Mouse (Mus musculus): ENCODE data around the gene 2310057M21Rik. TPM values are rescaled to one million over a fixed set of nuclear protein-coding genes. Genes with fewer than 3 reads are reported as not detected.

2310057M21Rik gene
- total RNA-seq (2023; ENCODE audit: inconsistent age): 15.1 to 24.5 TPM (median 17.9 TPM) in 4 replicates

DNA sequence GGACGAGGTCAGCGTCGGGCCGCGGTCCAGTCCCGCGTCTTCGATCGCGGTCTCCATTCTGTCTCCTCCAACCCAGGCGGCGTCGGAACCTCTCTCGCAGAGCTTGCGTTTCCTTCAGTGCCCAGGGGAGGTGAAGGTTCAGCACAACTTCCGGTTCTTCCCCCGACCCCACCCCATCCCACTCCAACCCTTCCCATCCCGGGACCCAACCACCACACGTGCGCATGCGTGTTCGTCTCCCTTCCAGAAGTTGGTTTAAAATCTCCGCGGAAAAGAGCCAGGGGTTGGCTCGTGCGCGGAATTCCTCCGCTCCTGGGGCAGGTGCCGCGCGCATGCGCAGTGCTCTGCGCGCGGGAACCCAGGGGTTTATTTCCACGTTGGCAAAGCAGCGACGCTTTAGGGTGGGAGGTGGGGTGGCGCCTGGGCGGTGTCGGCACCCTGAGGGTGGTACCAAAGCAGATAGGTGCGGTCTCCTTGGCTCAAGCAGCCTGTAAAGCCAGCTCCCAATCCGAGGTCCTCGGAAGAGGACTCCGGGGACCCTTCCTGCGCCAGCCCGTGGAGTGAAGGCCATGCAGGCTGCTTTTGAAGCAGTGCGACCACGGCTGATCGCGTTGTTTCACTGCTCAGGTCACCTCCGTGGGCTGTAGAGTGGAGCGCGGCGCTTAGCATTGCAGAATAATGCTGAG, at the start of gene 2310057M21Rik:
Gene 2310057M21Rik (minus strand): TSS at position 145 of the 686 bp plus-strand sequence.

DNA sequence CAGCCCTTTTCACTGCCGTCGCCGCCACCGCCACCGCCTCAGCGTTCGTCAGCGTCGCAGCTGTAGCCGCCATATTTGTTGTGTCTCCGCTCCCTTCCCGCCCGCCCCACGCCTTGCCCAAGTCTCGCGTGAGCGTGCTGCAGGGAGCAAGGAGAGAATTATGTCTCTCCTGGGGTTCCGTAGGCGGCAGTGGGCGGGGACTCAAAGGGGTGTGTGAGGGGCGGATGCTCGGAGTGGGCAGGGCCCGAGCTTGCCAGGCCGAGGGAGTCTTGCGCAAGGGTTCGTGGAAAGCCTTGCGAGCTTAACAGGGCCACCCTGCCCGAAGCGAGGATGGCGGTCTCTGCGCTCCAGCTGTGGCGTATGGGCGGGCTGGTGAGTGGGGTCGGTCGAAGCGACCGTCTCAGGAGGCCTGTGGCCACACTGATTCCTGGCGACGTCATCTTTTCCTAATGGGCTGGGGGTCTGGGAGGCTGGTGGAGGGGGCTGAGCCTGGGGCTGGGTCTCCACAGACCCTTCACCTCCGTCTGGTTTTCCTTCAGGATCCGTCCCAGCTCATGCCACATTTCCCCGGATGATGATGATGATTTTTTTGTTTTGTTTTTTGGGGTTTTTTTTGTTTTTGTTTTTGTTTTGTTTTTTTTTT, 48.0 kb upstream of the 2310057M21Rik start, which contains the start of the genes Ikzf5 and Acadsb:
Gene Ikzf5 (minus strand): TSS at position 106 of the 643 bp plus-strand sequence.
Gene Acadsb (plus strand): TSS at position 186 of the 643 bp plus-strand sequence.

DNA sequence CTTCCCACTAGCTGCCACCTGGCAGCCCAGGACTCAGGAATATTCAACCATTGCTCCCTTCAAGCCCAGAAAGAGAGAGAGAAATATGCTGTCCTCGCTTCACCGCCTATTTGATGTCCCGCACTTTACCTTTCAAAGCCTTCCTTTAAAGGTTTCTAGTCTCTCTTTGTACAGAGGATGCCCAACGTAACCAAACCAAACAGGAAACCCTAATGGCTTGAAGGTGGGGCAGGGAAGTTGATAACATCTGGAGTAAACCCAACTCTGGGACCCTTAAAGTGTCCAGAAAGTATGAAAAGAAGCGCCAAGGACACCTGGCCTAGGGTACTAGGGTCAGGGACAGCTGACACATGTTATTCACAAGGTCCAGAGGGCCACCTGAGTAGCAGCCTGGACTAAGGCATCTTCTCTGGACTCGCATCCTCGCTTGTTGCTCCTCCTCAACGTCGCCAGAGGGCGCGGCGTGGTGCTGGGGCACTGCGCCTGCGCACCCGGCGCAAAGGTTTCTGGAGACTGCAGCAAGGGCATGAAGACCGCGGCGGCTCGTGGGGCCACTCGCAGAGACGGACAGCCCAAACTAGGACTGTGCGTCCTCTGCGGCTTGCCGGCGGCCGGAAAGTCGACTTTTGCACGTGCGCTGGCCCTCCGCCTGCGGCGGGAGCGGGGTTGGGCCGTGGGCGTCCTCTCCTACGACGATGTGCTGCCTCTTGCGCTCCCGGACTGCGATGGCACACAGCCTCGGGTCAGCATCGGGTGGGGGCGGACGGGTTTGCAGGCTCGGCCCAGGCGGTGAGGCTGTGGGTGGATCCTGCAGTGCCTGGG, 8.3 kb upstream of the 2310057M21Rik start, which contains the start of gene Pstk:
Gene Pstk (plus strand): TSS at position 494 of the 822 bp plus-strand sequence.

DNA sequence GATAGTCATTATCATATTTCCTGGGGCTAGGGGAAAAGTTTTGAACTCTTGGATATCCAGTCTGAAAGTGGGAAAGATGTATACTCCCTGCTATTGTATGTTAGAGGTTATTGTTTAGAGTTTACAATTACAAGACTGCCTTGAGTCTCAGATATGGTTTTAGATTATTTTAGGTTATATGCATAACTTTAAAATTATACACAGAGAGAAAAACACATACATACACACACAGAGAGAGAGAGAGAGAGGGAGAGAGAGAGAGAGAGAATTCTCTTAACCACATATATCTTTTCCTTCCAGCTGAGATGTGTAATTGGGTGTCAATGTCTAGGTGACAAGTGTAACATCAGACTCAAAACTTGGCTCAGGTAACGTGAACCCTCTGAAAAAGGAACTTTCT, 29.0 kb downstream of the 2310057M21Rik start, which contains the start of gene Fam24a:
Gene Fam24a (plus strand): TSS at position 301 of the 400 bp plus-strand sequence.

DNA sequence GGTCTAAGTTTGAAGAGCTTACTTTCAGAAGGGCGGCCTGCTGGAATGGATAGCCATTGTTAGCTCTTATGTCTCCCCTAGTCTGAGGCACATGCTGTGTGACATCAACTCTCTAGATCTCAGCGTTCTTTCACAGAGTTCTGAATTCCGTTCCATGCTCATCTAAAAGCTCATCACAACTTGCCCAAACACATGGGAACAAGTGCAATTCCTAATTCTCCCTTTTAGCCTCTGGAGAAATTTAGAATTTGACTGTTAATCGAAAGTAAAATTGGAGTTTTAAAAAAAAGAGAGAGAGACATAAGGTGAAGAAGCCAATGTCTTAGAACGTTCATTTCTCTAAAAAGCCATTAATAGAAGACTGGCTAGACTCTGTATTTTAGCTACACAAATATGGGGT, 33.1 kb downstream of the 2310057M21Rik start, which contains the start of gene Fam24b:
Gene Fam24b (minus strand): TSS at position 101 of the 400 bp plus-strand sequence.

DNA sequence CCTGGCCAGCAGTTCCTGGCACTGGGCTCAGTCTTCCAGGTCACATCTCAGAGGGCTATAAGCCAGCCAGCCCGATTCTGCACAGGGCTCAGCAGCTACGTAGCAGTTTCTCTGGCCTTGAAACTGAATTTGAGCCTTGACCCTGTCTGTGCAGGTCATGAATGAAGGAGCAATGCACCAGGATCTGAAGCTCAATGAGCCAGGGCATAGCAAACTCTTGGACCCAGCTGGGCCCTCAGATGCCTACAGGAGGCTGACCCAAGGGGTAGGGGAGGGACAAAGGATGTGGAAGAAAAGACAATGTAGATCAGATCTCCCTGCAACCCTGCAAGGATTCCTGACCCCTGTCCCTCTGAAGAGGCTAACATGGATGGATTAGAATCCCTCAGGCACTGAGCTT, 40.4 kb downstream of the 2310057M21Rik start, which contains the start of gene Cuzd1:
Gene Cuzd1 (minus strand): TSS at position 101 of the 400 bp plus-strand sequence.

Other genes with a start within 250 kb of the 2310057M21Rik start
- not detected in 4 replicates for gene 4933402N03Rik, start 216.4 kb downstream of the 2310057M21Rik start, total RNA-seq (2023; ENCODE audit: inconsistent age)
- not detected in 4 replicates for gene 5430419D17Rik, start 188.4 kb downstream of the 2310057M21Rik start, total RNA-seq (2023; ENCODE audit: inconsistent age)
- not detected in 4 replicates for gene Cuzd1, start 40.5 kb downstream of the 2310057M21Rik start, total RNA-seq (2023; ENCODE audit: inconsistent age)
- 1.6 TPM in 1 of 4 replicates, not detected in the others for gene Fam24b, start 33.2 kb downstream of the 2310057M21Rik start, total RNA-seq (2023; ENCODE audit: inconsistent age)
- not detected in 4 replicates for gene Fam24a, start 28.9 kb downstream of the 2310057M21Rik start, total RNA-seq (2023; ENCODE audit: inconsistent age)
- 12.9 to 20.6 TPM (median 16.8 TPM) in 4 replicates for gene Pstk, start 8.4 kb upstream of the 2310057M21Rik start, total RNA-seq (2023; ENCODE audit: inconsistent age)
- gene Ikzf5, start 47.8 kb upstream of the 2310057M21Rik start, total RNA-seq (2023; ENCODE audit: inconsistent age): 52.0 to 74.1 TPM (median 65.3 TPM) in 4 replicates
- 15.4 to 22.4 TPM (median 18.4 TPM) in 4 replicates for gene Acadsb, start 47.8 kb upstream of the 2310057M21Rik start, total RNA-seq (2023; ENCODE audit: inconsistent age)
- not detected in 4 replicates for gene Hmx3, start 180.1 kb upstream of the 2310057M21Rik start, total RNA-seq (2023; ENCODE audit: inconsistent age)
- gene Hmx2, start 186.0 kb upstream of the 2310057M21Rik start, total RNA-seq (2023; ENCODE audit: inconsistent age): not detected in 4 replicates
- 46.0 to 59.3 TPM (median 53.1 TPM) in 4 replicates for gene Bub3, start 197.5 kb upstream of the 2310057M21Rik start, total RNA-seq (2023; ENCODE audit: inconsistent age)